Mouse (Mus musculus): Measurements from ENCODE around the gene Slc4a1.

The Slc4a1 gene

DNA sequence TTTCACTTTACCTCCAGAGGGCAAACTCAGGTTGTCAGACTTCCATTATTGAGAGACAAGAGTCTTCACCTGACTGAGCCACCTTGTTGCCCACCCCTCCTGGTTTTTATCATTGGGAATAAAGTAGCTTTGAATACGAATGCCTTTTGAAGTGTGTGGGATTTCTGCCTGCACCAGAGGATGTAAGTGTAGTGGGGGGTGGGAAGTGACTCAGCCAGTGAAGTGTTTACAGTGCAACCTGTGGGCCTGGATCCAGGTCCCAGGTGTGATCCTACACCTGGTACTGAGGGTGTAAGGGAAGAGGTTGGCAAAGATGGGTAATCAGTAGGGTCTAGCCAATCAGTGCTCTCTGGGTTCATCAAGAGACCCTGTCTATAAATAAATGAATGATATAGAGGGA, 42.5 kb downstream of the Slc4a1 start:
- no peak for DNase-seq (ENCODE audit: low read depth, low spot score)

DNA sequence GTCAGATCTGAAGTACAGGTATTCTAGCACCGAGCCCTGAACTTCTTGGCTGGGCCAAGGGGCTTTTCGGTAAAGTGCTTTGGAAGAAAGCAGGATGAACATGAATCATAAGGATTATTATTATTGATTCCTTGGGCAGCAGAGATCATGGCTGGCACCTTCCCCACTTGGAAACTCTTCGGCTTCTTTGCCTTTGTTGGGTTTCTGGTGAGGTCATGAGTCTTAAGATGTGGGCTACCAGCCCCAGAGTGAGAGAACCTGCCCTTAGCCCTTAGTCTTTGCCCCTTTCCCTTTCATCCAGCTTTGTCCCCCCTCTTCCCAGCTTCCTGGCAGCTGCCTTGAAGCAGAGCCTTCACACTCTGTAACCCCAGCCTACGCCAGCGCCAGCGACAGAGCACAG, 44.1 kb downstream of the Slc4a1 start:
- no peak for DNase-seq (ENCODE audit: low read depth, low spot score)

GRCm38 (mm10) chr11:102320686-102321005, 45.4 kb downstream of the Slc4a1 start:
- DNase-seq (ENCODE audit: low read depth, low spot score) = no peak

DNA sequence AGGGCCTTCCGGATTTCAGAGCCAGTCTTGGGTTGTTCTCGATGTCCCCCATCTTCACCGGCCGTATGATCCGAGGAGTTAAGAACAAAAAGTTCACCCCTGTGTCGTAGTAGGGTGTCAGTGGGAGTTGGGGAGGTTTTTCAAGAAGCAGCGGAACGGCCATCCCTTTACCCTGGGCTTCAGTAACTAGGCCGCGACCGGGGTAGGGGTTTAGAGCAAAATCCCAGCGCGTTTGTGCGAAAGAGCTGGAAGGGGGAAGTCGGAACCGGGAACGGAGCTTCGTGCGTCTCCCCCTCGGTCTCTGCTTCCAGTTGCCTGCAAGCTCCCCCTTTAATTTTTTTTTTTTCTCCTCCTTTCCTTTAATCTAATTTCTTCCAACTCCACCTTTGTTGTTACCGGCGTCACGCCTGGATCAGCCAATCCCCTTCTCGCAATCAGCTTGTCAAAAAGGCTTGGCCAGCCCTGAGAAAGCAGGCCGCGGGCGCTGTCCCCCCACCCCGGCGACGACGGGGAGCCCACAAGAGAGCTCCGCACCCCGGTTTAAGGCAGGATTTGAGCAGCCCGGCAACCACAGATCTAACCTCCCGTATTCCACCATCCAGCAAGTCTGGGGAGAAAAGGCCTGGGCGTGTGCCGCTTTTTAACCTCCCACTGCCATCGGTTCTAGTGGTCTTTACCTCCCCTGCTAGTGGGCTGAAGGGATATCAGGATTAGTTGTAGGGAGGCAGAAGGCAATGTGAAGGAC, 45.9 kb downstream of the Slc4a1 start:
- DNase-seq (ENCODE audit: low read depth, low spot score) = peak; percentile 90

- no peak for DNase-seq (ENCODE audit: low read depth, low spot score)
Observed at GRCm38 (mm10) chr11:102319410-102319792, 46.6 kb downstream of the Slc4a1 start, which contains the start of gene Ubtf. Gene Ubtf, minus strand, starts transcription at chr11:102319742.

- DNase-seq (ENCODE audit: low read depth, low spot score) = no peak
Observed at GRCm38 (mm10) chr11:102318576-102319409, 47.2 kb downstream of the Slc4a1 start.

DNA sequence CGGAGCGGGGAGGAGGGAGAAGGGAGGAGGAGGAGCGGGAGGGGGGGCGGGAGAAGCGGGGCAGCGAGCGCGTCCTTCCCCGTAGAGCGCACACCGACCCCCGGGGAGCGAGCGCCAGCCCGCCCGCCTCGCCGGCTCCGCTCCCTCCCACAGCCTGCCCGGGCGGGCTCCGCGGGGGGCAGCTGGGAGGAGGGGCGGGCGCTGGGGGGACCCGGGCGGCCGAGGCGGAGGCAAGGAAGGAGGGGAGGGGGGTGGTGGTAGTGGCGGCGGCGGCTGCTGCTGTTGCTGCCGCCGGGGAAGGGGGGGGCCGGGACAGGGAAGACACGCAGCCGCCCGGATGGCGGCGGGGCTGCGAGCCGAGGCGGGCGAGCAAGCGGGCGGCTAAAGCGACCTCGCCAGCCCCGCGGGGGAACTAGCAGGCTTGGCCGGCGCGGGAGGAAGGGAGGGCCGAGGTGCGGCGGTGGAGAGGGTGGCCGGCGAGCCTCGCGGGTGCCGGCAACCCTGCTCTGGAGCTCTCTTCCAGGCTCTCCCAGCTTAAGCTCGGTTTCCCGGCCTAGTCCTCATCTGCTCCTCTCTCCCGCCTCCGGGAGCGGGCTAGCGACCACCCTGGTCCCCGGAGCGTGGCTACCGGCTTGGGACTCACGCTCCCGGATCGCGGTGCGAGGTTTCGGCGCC, 48.0 kb downstream of the Slc4a1 start:
- DNase-seq (ENCODE audit: low read depth, low spot score) = no peak

DNA sequence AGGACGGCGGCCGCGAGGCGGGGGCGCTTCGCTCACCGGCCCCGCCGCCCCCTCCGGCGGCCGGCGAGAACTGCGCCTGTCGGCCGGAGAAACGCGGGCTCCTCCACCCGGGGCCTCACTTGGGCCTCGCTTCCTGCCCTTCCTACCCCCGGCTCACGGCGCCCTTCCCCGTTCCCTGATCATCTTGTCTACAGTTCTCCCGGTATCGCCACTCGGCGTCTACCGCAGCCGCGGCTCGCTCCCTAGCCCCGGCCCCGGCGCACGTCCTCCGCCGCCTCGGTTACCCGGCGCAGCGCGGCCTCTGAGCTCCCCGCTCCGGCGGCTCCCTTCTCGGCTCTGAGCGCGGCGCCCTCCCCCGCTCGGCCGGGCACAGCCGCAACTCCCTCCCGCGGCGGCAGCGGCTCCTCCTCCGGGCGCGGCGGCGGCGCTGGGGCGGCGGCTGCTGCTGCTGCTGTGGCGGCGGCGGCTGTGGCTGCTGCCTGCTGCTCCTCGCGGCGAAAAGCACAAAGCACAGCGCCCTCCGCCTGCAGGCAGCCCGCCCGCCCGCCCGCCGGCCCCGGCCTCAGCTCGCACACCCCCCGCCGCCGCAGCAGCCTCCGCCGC, 48.6 kb downstream of the Slc4a1 start:
- DNase-seq (ENCODE audit: low read depth, low spot score) = no peak

- DNase-seq (ENCODE audit: low read depth, low spot score) = no peak
Observed at GRCm38 (mm10) chr11:102316572-102317297, 49.3 kb downstream of the Slc4a1 start.

DNA sequence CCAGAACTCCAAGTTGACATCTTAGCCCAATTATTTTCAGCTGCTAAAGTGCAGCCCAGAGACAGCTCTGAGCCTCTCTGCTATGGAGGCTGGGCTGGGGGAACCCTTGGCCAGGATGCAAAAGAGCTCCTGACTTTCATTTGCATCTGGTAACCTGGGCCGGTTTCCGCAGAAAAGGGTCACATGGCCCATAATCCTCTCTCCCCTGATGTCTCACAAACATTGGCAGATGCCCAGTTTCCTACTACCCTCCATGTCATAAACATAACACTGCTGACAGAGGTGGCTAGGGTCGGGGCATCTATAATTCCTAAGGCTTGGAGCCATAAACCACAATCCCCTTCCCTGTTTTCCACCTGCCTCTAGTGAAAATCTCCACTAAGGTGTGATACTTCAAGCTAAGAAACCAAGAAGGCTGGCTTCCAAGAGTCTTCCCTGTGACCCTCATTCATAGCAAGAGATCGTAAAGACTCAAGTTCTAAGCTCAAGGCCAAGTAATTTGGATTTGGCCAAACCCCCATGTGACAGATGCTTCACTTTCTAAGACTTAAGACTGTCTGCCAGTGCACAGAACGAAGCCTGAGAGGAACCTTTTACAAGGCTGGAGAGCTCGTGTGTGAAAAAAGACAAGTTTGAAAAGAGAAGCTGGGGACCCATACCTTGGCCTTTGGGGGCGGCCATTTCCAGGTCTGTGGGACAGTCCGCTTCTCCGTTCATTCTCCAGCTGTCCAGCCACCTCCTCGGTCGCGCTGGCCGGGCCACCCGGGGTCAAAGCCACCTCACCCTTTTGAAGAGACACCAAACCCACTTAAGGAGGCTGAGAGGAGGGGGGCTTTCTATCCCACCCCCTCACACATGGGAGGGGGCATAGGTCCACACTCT, 50.1 kb downstream of the Slc4a1 start:
- DNase-seq (ENCODE audit: low read depth, low spot score) = no peak

DNA sequence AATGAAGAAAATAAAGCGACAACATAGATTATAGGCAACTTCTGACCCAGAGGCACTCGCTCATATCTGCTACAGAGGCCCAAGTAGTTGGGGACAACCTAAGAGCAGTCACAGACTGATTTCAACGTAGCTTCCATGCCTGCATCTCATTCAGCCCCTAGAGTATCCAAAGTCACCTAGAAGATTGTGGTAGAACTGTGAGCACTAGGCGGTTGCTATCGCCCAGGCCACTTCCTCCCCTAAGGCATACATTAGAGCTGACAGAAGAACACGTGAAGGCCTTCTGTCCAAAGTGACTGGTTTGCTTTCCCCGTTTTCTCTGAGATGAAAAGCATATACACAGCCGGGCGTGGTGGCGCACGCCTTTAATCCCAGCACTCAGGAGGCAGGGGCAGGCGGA, 51.7 kb downstream of the Slc4a1 start:
- no peak for DNase-seq (ENCODE audit: low read depth, low spot score)

DNA sequence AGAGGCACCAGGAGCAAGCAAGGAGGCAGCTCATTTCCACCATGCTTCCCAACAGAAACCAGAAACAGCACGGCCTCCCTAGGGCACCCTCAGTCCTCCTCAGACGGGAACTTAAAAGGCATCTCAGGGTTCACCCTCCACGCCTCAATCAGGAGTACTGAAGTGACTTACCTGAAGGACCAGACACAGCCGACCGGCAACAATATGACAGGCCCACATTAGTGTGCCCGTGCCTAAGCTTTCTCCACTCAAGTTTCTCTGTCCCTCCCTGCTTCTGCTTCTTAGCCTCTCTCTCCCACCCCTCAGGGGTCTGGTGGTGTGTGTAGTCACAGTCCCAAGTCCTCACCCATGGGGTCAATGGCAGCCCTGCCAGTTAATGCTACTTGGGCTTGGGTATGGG, 53.4 kb downstream of the Slc4a1 start:
- no peak for DNase-seq (ENCODE audit: low read depth, low spot score)

DNA sequence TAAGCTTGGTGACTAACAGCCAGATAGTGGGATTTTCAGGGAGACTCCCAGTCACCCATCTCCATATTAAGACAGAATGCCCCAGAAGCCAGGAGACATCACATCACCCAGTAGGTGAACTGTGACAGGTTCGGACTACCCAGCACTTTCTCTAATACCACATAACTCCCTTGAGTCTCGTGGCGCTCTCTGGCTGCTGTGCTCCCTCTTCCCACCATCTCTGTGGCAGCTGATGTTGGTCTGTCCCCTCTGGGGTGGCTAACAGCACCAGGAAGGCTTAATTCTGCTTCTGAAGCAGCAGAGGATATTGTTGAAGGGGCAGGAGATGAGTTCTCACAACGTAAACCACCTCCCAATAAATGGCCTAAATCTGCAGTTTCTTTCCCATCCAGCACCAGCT, 54.0 kb downstream of the Slc4a1 start:
- DNase-seq (ENCODE audit: low read depth, low spot score) = no peak

DNA sequence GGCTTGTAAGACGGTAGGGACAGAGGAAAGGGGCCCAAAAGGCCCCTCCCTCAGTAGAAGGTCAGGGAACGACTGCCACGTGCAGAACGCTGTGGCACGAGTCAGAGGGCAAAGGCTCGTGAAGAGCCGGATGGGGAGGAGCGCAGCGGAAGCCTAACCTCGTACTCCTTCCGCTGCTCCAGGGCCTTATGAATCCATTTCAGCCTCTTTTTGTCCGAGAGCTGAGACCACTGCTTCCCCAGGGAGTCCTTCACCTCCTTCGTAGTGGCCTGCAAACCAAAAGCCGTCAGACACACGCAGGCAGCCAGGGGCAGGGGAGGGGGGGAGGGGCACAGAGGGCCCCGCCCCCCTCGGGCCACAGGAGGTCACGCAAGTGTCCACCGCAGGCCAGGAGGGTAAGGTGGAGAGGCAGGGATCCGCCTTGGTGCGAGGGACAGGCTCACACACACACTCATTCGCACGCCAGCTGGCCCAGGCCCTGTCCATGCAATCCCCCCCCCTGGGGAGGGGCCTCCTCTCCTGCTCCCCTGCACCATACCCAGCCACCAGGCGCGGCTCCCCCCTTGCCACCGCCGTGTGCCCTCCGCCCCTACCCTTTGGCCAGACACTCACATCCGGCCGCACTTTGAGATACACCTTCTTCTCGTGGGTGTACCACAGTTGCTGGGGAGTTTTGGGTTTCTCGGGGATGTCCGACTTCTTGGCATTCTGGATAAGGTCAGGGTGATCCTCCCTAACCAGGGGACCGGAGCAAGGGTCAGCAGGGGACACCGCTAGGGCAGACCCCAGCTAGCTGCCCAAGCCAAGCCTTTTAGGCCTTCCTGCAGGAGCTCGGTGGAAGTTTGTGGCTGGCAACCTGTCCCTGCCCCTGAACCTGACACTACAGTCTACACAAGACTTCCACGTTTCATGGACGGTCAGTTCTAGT, 55.0 kb downstream of the Slc4a1 start:
- DNase-seq (ENCODE audit: low read depth, low spot score) = no peak

- no peak for DNase-seq (ENCODE audit: low read depth, low spot score)
Observed at GRCm38 (mm10) chr11:102309821-102310617, 56.0 kb downstream of the Slc4a1 start.

DNA sequence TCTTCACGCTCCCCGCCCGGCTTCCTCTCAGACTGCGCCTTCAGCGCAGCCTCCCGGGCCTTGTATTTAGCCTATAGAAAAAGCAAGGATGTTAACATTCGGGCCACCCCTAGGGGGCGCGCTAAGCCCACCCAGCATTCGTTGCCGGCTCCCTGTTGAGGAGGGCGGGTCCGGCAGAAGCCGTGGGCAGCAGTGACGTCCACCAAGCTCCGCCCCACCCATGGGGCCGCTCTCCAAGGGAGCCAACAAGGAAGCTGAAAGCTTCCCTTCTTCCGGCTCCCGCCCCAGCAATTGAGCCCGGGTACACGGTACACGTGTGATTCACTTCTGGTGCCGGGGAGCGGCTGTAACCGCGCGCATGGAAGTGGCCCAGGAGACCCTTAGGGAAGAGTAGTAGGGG, 57.0 kb downstream of the Slc4a1 start:
- peak; percentile 86 for DNase-seq (ENCODE audit: low read depth, low spot score)

- no peak for DNase-seq (ENCODE audit: low read depth, low spot score)
Observed at GRCm38 (mm10) chr11:102308104-102308503, 57.9 kb downstream of the Slc4a1 start.

- DNase-seq (ENCODE audit: low read depth, low spot score) = no peak
Observed at GRCm38 (mm10) chr11:102305359-102305758, 60.6 kb downstream of the Slc4a1 start.

GRCm38 (mm10) chr11:102304141-102304540, 61.9 kb downstream of the Slc4a1 start:
- no peak for DNase-seq (ENCODE audit: low read depth, low spot score)

Data from brain, embryonic 18.5 days (tissue).